Mouse (Mus musculus): ENCODE results near the gene Gm26602. TPM values are rescaled to one million over a fixed set of nuclear protein-coding genes. Genes with fewer than 3 reads are reported as not detected.
"Not testable (repeated sequence)": the region's sequence is repeated elsewhere in the genome, so short reads cannot be mapped to it uniquely, and the experiment has no call there.

Gm26602 gene
- total RNA-seq, 2 experiments from 2014 or later, result not detected

- DNase-seq (ENCODE audit: low spot score in 2 of 2), result no peak
Observed at GRCm38 (mm10) chr10:79884446-79884845, 26.2 kb upstream of the Gm26602 start.

- DNase-seq (ENCODE audit: low spot score in 2 of 2), result not testable (repeated sequence)
Observed at GRCm38 (mm10) chr10:79884938-79885337, 25.7 kb upstream of the Gm26602 start.

- no peak for DNase-seq (ENCODE audit: low spot score in 2 of 2)
Observed at GRCm38 (mm10) chr10:79886054-79886453, 24.6 kb upstream of the Gm26602 start, which contains the start of gene Elane. Gene Elane, plus strand, starts transcription at chr10:79886247.

DNA sequence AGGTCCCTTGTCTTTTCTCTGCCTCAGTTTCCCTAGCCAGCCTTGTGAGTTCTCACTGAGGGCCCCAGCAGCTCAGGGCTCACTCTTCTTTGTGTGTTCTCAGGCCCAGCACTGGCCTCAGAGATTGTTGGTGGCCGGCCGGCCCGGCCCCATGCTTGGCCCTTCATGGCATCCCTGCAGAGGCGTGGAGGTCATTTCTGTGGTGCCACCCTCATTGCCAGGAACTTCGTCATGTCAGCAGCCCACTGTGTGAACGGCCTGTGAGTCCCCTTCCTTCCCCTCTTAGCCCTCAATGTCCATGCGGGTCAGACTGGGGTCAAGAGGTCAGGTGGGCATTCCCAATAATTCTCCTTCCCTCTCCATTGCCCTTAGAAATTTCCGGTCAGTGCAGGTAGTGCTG is 24.0 kb upstream of the Gm26602 start:
- no peak for DNase-seq (ENCODE audit: low spot score in 2 of 2)

DNA sequence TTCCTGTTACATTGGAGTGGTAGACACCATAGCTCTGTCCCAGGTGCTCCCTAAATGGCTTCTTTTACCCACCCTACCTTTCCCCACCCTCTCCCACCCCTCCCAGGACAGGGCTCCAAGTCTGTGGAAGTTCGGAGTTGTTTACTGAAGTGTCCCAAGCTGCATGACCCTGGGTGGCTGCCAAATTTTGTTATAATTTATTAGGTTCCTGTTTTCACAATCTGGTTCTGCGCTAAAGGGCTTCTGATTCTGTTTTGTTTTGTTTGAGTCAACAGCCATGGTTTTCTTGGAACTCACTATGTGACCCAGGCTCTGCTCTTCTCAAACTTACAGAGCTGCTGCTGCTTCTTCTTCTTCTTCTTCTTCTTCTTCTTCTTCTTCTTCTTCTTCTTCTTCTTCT is 21.3 kb upstream of the Gm26602 start:
- no peak for DNase-seq (ENCODE audit: low spot score in 2 of 2)

GRCm38 (mm10) chr10:79890670-79891069 is 20.0 kb upstream of the Gm26602 start, which contains the start of gene Cfd:
Gene Cfd, plus strand, starts transcription at chr10:79890853.
- DNase-seq (ENCODE audit: low spot score in 2 of 2), result no peak

GRCm38 (mm10) chr10:79892451-79893118 is 18.1 kb upstream of the Gm26602 start:
- peak; percentile 42 to 77 for DNase-seq (ENCODE audit: low spot score in 2 of 2)

DNA sequence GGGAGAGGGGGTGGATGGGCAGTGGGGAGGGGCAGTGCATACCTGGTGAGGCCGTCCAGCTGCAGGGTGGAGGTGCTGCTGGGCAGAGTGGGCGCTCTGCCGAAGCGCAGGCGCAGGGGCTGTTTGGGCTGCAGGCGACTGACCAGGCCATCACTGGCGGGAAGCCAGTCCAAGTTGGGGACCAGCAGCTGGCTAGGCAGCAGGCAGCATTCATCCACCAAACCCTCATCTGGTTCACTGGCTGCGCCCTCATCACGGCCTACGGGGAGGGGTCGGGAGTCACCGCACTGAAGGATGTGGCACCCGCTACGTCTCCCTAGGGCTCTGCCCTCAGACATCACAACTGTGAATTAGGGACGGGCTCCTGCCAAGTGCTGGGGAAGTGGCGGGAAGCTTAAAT is 14.3 kb upstream of the Gm26602 start:
- DNase-seq (ENCODE audit: low spot score in 2 of 2), result no peak

- DNase-seq (ENCODE audit: low spot score in 2 of 2), result no peak
Observed at GRCm38 (mm10) chr10:79896814-79897213, 13.8 kb upstream of the Gm26602 start.

DNA sequence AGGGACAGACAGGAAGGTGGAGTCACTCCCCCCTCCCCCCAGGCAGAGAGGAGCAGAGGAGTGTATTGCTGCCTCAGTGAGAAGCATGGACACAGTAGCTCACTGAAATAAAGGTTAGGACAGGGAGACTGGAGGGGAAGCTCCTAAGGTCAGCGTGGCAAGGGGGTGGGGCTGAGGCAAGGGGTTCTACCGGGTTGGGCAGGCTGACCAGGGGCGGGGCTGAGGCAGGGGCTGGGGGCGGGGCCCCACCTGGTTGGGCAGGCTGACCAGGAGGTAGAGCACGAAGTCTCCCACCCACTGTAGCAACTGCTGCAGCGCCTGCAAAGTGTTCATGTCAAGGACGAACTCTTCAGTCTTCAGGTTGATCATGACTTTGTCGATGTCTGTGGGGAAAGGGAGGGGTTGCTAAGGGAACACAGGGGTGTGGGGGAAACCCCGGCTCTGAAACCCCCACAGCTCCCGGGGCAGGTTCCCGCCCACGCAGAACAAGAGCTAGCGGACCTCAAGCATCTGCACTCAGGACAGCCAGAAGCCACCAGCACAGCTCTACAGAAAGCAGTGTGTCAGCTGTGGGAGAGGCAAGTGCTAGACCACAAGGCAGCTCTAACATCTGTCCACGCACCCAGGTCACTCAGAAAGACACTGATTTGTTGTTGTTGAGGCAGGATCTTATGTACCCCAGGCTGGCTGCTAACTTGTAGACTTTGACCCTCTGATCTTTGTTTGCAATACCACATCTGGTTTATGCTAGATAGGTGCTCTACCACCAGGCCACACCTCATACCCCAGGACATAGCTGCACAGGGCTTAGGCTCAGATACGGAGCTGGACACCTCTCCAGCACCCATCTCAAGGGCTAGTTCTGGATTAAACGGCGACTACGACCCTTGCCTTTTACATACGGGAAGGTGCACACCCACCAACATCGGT is 13.1 kb upstream of the Gm26602 start:
- DNase-seq (ENCODE audit: low spot score in 2 of 2), result no peak

- no peak for DNase-seq (ENCODE audit: low spot score in 2 of 2)
Observed at GRCm38 (mm10) chr10:79900951-79901410, 9.7 kb upstream of the Gm26602 start.

DNA sequence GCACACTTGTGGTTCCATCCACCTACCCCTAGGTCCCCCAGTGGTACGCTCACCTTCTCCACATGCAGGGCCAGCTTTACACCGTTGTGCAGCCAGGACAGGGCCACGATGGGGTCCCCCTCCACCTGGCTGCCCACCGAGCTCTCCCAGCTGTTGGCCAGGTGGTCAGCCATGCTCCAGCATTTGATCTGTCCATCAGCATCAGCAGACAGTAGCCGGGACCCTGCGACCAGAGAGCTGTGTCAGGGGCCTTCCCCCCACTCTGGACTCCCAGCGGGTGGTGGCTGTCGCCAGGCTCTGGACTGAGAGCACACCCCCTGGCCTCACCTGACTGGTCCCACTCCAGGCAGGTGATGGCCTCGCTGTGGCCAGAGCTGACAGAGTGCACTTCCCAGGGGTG is 3.9 kb upstream of the Gm26602 start:
- no peak for DNase-seq (ENCODE audit: low spot score in 2 of 2)

DNA sequence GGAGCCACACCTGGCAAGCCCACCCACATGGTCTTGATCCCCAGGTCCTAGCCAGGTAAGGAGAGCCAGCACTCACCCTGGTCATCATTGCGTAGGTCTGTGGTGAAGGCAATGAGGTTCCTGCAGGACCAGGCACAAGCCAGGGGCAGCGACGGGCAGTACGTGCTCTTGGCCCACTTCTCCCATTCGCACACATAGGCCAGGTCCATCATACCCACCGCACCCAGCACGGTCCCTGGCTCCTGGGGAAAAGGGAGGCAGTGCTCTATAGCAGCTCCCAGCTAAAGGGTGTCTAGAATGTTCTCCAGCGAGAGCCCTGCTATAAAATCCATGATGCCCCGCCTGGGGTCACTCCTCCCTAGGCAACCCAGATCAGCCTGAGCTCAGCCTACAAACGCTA is 3.2 kb upstream of the Gm26602 start:
- no peak for DNase-seq (ENCODE audit: low spot score in 2 of 2)

DNA sequence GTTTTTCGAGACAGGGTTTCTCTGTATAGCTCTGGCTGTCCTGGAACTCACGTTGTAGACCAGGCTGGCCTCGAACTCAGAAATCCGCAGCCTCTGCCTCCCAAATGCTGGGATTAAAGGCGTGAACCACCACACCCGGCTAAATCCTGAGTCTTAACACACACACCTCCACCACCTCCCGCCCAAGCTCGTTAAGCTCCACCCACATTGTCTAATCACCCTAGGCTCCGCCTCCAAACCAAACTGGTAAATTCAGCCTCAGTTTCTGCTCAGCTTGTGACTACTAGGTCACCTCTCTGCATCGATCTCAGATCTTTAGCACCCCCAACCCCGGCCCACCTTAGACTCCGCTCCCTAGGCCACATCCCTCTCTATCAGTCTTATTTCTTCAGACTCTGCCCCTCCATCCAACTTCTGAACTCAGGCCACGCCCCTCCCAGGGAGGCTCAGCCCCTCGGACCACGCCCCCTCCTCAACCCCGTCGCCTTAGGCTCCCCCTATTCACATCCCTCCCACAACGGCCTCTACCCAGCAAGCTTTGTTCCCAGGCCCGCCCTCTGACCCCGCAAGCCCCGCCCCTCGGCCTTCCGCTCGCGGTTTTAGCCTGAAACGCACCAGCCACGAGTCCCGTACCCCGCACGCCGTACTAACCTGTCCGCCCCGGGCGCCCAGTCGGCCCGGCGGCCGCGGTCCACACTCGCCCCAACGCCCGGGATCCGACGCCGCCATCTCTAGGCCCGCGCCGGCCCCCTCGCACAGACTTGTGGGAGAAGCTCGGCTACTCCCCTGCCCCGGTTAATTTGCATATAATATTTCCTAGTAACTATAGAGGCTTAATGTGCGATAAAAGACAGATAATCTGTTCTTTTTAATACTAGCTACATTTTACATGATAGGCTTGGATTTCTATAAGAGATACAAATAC is 2.2 kb upstream of the Gm26602 start, which contains the start of gene Med16:
Gene Med16 (minus strand): TSS at position 757 of the 925 bp plus-strand sequence.
- peak; percentile 88 to 93 for DNase-seq (ENCODE audit: low spot score in 2 of 2)

GRCm38 (mm10) chr10:79909092-79909922 is 1.3 kb upstream of the Gm26602 start:
- DNase-seq (ENCODE audit: low spot score in 2 of 2), result no peak

- DNase-seq (ENCODE audit: low spot score in 2 of 2), result no peak
Observed at GRCm38 (mm10) chr10:79912412-79912811, 1.8 kb downstream of the Gm26602 start.

DNA sequence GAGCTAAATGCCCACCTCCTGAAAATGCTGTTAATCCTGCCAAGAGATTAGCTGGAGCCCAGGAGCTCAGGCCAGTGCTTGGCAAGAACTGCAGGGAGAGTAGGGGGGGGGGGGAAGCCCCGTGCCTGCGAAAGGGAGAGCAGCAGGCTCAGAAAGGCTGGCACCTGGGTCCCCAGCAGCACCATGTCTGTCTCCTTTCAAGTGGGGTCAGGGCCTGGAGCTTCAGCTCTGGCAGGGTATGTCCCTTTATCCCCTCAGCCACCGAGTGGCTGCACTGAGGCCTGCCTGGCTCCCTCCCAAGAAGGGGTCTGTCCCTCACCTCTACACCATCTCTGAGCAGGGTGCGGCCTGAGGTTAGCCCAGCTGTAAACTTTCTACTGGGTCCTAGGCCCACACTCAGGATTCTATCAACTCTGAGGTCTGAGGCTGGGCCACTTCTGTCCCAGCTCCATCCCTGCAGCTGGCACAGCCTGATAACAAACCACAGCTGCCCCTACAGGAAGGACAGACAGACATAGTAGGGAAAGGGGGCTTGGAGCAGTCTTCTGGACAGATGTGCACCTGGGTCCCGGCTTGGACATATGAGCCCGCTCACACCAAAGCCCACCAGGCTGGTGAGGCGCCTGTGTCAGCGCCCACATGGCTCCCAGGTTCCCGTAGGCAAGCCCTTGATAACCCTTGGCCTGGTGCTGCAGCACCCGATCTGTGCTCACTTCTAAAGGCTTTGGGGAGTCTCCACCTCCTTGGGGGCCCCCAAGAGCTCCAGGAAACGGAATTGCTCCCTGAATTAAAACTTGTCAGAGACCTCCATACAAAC is 3.7 kb downstream of the Gm26602 start:
- DNase-seq (ENCODE audit: low spot score in 2 of 2), result no peak

DNA sequence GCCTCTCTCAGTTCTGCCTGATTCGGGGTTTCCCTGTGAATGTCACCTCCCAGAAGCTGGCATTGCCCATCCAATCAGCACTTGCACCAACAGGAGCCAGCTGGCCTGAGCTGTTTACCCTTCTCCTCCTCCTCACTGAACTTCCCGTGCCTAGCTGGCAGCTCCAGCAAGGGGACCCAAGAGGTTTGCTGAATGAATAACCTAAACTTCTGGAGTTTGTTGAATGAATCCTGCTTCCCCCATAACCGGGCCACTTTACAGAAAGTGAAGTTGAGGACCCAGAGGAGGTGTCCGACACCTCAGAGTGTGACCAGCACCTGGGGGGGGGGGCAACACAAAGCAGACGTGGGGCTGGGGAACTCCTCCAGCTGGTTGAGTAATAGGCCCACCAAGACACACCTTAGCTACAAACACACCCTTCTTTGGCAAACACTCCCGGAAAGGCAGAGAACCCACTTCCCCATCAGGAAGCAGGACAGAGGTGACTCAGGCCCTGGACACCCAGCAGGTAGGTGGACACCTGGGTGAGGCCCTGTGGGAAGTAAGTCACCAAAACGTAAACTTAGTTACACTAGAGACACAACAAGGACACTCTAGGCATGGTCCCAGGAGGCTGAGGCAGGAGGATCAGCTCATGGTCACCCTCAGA is 4.4 kb downstream of the Gm26602 start:
- no peak for DNase-seq (ENCODE audit: low spot score in 2 of 2)

GRCm38 (mm10) chr10:79916081-79916480 is 5.4 kb downstream of the Gm26602 start:
- DNase-seq (ENCODE audit: low spot score in 2 of 2), result no peak
